In genomic region chr19:51303708-51304107, GRCm38 (mm10) we compare ENCODE assay signal across 13 mouse cellular contexts.
A peak's percentile ranks its signal among the peaks of the same experiment; 100 is the strongest.
DNase-seq lines count a peak whose midpoint lies in the region.
"Had no signal": no experiment of that assay in that cellular context is flagged by ENCODE, and none has a peak within 500 bp of the region (broad histone marks: within the 10 kb centered on the region; RNA-seq: fewer than 3 reads in every experiment).

No protein-coding gene starts in this region.

- DNase-seq in frontal cortex, postnatal 36 days (ENCODE audit: low spot score in 2 of 2), result peak; percentile 2 to 16
- DNase-seq in frontal cortex, postnatal 14 days (ENCODE audit: low spot score in 2 of 2), result no peak
- peak; percentile 2 to 3 for DNase-seq in right cerebral cortex, adult 2 months (ENCODE audit: low spot score in 2 of 2)
- DNase-seq in right cerebral cortex, postnatal 4 days, result no peak
- DNase-seq in right cerebral cortex, postnatal 25 days, result peak; percentile 3
- no peak for DNase-seq in adrenal gland, postnatal 14 days
- DNase-seq: adrenal gland, adult 2 months; adrenal gland, postnatal 36 days; cerebellum, adult 11-12 months; cerebellum, adult 9-11 months; cerebellum, postnatal 36 days; gastrocnemius, postnatal 14 days; heart, adult 2 months had no signal

Comparison
In these comparisons a context has a peak if more than half of its experiments do, and no peak if none do; other contexts are left out.
1. DNase-seq: peak in frontal cortex, postnatal 36 days (2 of 2), right cerebral cortex, adult 2 months (2 of 2) and right cerebral cortex, postnatal 25 days (single experiment); none in frontal cortex, postnatal 14 days (0 of 2), right cerebral cortex, postnatal 4 days (single experiment) and adrenal gland, postnatal 14 days (single experiment).